Mouse (Mus musculus) hindbrain, embryonic 12.5 days (tissue): ENCODE measurements around the gene Tead4. TPM values are rescaled to one million over a fixed set of nuclear protein-coding genes. Genes with fewer than 3 reads are reported as not detected.
A peak's percentile ranks its signal among the peaks of the same experiment; 100 is the strongest.

Source experiments
- ATAC-seq: fragments of 200-750 bp; cut with Nextera tagmentation; 2 replicates; pipeline ENCODE4 v1.8.0; 2017; ENCODE audit warnings: moderate TSS enrichment; ENCODE audit not compliant: low FRiP score
- H3K27ac ChIP-seq: fragments of 300-500 bp; sonication (generic); 2 replicates; pipeline ENCODE4 v1.5.1; 2016; ENCODE audit warnings: mild to moderate bottlenecking
- H3K27me3 ChIP-seq: fragments of 300-500 bp; sonication (generic); 2 replicates; pipeline ENCODE4 v1.6.1; 2016; ENCODE audit warnings: mild to moderate bottlenecking
- H3K36me3 ChIP-seq: fragments of 300-500 bp; sonication (generic); 2 replicates; pipeline ENCODE4 v1.6.1; 2016; ENCODE audit warnings: mild to moderate bottlenecking
- H3K4me1 ChIP-seq: fragments of 300-500 bp; sonication (generic); 2 replicates; pipeline ENCODE4 v1.6.1; 2016
- H3K4me2 ChIP-seq: fragments of 300-500 bp; sonication (generic); replicated peaks from 2 replicates; pipeline ENCODE4 v1.6.1; 2016; ENCODE audit warnings: mild to moderate bottlenecking
- H3K4me3 ChIP-seq: fragments of 300-500 bp; sonication (generic); 2 replicates; pipeline ENCODE4 v1.5.1; 2016; ENCODE audit warnings: mild to moderate bottlenecking
- H3K9ac ChIP-seq: fragments of 300-500 bp; sonication (generic); 2 replicates; pipeline ENCODE4 v1.6.1; 2016; ENCODE audit warnings: mild to moderate bottlenecking, moderate library complexity
- H3K9me3 ChIP-seq: fragments of 300-500 bp; sonication (generic); replicated peaks from 2 replicates; pipeline ENCODE4 v1.6.1; 2016; ENCODE audit warnings: mild to moderate bottlenecking
- WGBS: fragments of 180-500 bp; shearing (Covaris S2); methylation state at CpG from one replicate; pipeline ENCODE4 v1.1.7; 2016; 5-methylcytosine and 5-hydroxymethylcytosine counted together
- polyA plus RNA-seq: library from polyadenylated mRNA; unstranded; fragments of >200 nt; fragmentation: Nextera tagmentation; extraction: Ambion mirVana; gene quantifications from 2 replicates; pipeline ENCODE4 v1.2.1, GENCODE M21; 2016

Tead4 gene
- polyA plus RNA-seq, 1 experiment from 2014 or later = 2.4 TPM

GRCm38 (mm10) chr6:128285792-128286430 is 14.7 kb downstream of the Tead4 start:
- ATAC-seq = peak; percentile 43; the same call in 1 of the 2 replicates
- Histone ChIP-seq H3K36me3 (no peaks in the 10 kb centered on the region), H3K4me3 (peak overlapping the region; percentile 15; the same call in 1 of the 2 replicates), H3K9ac (no peak overlapping the region), H3K27me3 (peaks cover 10% of the 10 kb centered on the region), H3K27ac (no peak overlapping the region), H3K4me2 (peak overlapping the region; percentile 45), H3K4me1 (peaks cover 9% of the 10 kb centered on the region), H3K9me3 (no peaks in the 10 kb centered on the region)
- WGBS = 13% methylated on average over 16 of the region's 16 CpGs

GRCm38 (mm10) chr6:128282126-128282525 is 18.5 kb downstream of the Tead4 start:
- Histone ChIP-seq H3K4me3 (no peak overlapping the region), H3K9ac (no peak overlapping the region), H3K36me3 (no peaks in the 10 kb centered on the region), H3K4me2 (no peak overlapping the region), H3K27ac (no peak overlapping the region), H3K9me3 (no peaks in the 10 kb centered on the region), H3K27me3 (peaks cover 10% of the 10 kb centered on the region), H3K4me1 (peaks cover 9% of the 10 kb centered on the region)
- WGBS = 3% methylated on average over 3 of the region's 3 CpGs
- ATAC-seq = peak; percentile 78

DNA sequence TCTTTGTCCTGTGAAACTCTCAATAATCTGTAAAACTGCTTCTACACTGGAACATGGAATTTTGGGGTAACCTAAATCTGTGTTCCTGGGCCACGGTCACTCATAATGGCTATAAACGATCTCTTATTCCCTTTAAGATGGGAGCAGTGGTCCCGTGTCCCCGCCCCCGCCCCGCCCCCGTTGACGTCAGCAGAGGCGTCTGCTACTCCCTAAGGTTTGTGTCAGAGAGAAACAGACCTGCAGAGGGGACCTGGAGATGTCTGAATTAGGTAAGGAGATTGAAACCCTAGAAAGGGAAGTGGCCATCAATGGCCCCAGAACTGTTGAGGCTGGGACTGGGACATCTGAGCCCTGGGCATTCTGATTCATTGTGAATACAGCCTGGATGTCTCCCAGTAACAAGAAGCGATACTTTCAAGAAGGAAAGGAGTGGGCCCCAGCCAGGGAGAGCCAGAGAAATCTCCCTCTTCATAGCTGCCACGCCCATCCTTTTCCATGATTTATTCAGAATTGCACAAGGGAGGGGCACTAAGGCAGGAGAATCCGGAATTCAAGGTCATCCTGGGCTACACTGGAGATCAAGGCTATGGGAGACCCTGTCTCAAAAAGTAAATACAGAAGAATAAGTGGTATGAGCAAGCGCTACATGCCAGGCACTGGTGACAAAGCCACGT is 20.0 kb downstream of the Tead4 start:
- no peak for ATAC-seq
- 0 out of 2 replicates have a peak, but pooled peaks cover 4% of the 10 kb centered on the region for H3K27me3 ChIP-seq
- no peak overlapping the region for H3K9ac ChIP-seq
- no peaks in the 10 kb centered on the region for H3K36me3 ChIP-seq
- peaks cover 2% of the 10 kb centered on the region for H3K4me1 ChIP-seq
- WGBS = 59% methylated on average over 14 of the region's 14 CpGs
- H3K9me3 ChIP-seq = no peaks in the 10 kb centered on the region
- H3K4me3 ChIP-seq = no peak overlapping the region
- no peak overlapping the region for H3K4me2 ChIP-seq
- no peak overlapping the region for H3K27ac ChIP-seq

- no peak overlapping the region for H3K4me3 ChIP-seq
- WGBS = 51% methylated on average over 5 of the region's 5 CpGs
Measured at GRCm38 (mm10) chr6:128279608-128280007, 21.0 kb downstream of the Tead4 start.

GRCm38 (mm10) chr6:128279099-128279498 is 21.5 kb downstream of the Tead4 start:
- H3K27me3 ChIP-seq = no peaks in the 10 kb centered on the region
- no peak overlapping the region for H3K4me2 ChIP-seq
- no peak overlapping the region for H3K27ac ChIP-seq
- no peak overlapping the region for H3K4me3 ChIP-seq
- no peak for ATAC-seq
- no peaks in the 10 kb centered on the region for H3K9me3 ChIP-seq
- 67% methylated on average over 4 of the region's 4 CpGs for WGBS
- H3K9ac ChIP-seq = no peak overlapping the region
- H3K36me3 ChIP-seq = no peaks in the 10 kb centered on the region
- H3K4me1 ChIP-seq = no peaks in the 10 kb centered on the region

More at GRCm38 (mm10) chr6:128279608-128280007, 21.0 kb downstream of the Tead4 start:
- Histone ChIP-seq H3K36me3 (no peaks in the 10 kb centered on the region), H3K4me1 (no peaks in the 10 kb centered on the region), H3K27ac (no peak overlapping the region; the same call in 1 of the 2 replicates), H3K9ac (no peak overlapping the region), H3K27me3 (no peaks in the 10 kb centered on the region), H3K4me2 (no peak overlapping the region), H3K9me3 (no peaks in the 10 kb centered on the region)
- no peak for ATAC-seq

GRCm38 (mm10) chr6:128277132-128278085 is 23.2 kb downstream of the Tead4 start:
- no peak overlapping the region for H3K27ac ChIP-seq
- no peak for ATAC-seq
- WGBS = 74% methylated on average over 11 of the region's 11 CpGs

DNA sequence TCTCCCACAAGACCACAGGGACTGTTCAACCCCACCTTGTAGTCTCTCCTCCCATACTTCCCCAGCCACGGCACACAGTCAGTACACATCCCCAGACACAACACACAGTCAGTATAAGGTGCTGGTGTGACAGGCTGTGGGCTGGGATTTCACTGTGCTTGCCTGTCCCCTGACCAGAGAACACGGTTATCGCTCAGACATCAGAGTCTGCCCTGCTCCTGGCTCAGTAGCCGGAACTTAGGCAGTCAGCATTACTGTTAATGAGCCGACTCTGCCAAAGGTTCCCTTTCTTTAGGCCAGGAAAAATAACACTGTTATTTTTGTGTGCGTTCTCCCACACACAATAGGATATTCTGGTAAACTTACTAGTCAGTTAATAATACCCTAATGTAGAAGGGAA is 24.3 kb downstream of the Tead4 start:
- no peak for ATAC-seq
- H3K4me2 ChIP-seq = no peak overlapping the region
- WGBS = 90% methylated on average over 6 of the region's 6 CpGs

More at GRCm38 (mm10) chr6:128277132-128278085, 23.2 kb downstream of the Tead4 start:
- H3K36me3 ChIP-seq = no peaks in the 10 kb centered on the region
- no peaks in the 10 kb centered on the region for H3K9me3 ChIP-seq
- H3K27me3 ChIP-seq = no peaks in the 10 kb centered on the region
- H3K4me1 ChIP-seq = no peaks in the 10 kb centered on the region
- no peak overlapping the region for H3K4me2 ChIP-seq
- no peak overlapping the region for H3K9ac ChIP-seq
- no peak overlapping the region for H3K4me3 ChIP-seq

GRCm38 (mm10) chr6:128275506-128276064 is 25.0 kb downstream of the Tead4 start:
- Histone ChIP-seq H3K4me3 (no peak overlapping the region), H3K4me2 (no peak overlapping the region), H3K4me1 (no peaks in the 10 kb centered on the region), H3K9me3 (no peaks in the 10 kb centered on the region), H3K9ac (no peak overlapping the region), H3K36me3 (no peaks in the 10 kb centered on the region), H3K27ac (no peak overlapping the region), H3K27me3 (no peaks in the 10 kb centered on the region)
- 83% methylated on average over 8 of the region's 8 CpGs for WGBS
- no peak for ATAC-seq

More for the DNA sequence above, 24.3 kb downstream of the Tead4 start:
- H3K9ac ChIP-seq = no peak overlapping the region
- H3K27ac ChIP-seq = no peak overlapping the region
- H3K9me3 ChIP-seq = no peaks in the 10 kb centered on the region
- H3K27me3 ChIP-seq = no peaks in the 10 kb centered on the region
- H3K4me1 ChIP-seq = no peaks in the 10 kb centered on the region
- no peak overlapping the region for H3K4me3 ChIP-seq
- no peaks in the 10 kb centered on the region for H3K36me3 ChIP-seq

DNA sequence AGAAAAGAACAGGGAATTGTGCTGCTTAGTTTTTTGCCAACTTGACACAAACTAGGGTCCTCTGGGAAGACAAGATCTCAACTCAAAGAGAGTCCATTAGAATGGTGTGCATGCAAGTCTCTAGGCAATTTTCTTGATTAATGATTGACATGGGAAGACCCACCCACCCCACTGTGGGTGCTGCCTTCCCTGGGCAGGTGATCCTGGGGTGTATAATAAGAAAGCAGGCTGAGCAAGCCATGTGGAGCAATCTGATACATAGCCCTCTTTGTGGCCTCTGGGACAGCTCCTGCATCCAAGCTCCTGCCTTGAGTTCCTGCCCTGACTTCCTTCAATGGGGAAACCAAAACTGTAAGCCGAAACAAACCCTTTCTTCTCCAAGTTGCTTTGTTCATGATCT is 27.1 kb downstream of the Tead4 start:
- Histone ChIP-seq H3K27me3 (no peaks in the 10 kb centered on the region), H3K9ac (no peak overlapping the region), H3K4me1 (no peaks in the 10 kb centered on the region), H3K9me3 (no peaks in the 10 kb centered on the region), H3K27ac (no peak overlapping the region), H3K36me3 (no peaks in the 10 kb centered on the region), H3K4me3 (no peak overlapping the region), H3K4me2 (no peak overlapping the region)
- no peak for ATAC-seq
- 80% methylated on average over 1 of the region's 1 CpGs for WGBS

- ATAC-seq = no peak
- no peak overlapping the region for H3K27ac ChIP-seq
- 97% methylated on average over 17 of the region's 17 CpGs for WGBS
- no peaks in the 10 kb centered on the region for H3K27me3 ChIP-seq
- H3K4me3 ChIP-seq = no peak overlapping the region
- no peaks in the 10 kb centered on the region for H3K36me3 ChIP-seq
- no peaks in the 10 kb centered on the region for H3K9me3 ChIP-seq
- no peak overlapping the region for H3K9ac ChIP-seq
- no peak overlapping the region for H3K4me2 ChIP-seq
- no peaks in the 10 kb centered on the region for H3K4me1 ChIP-seq
Measured at GRCm38 (mm10) chr6:128272754-128273153, 27.9 kb downstream of the Tead4 start.

- H3K4me1 ChIP-seq = no peaks in the 10 kb centered on the region
- no peak overlapping the region for H3K4me2 ChIP-seq
- no peak for ATAC-seq
- no peaks in the 10 kb centered on the region for H3K27me3 ChIP-seq
- no peak overlapping the region for H3K27ac ChIP-seq
- H3K36me3 ChIP-seq = no peaks in the 10 kb centered on the region
- H3K9me3 ChIP-seq = no peaks in the 10 kb centered on the region
- no peak overlapping the region for H3K9ac ChIP-seq
- H3K4me3 ChIP-seq = no peak overlapping the region
- 82% methylated on average over 4 of the region's 4 CpGs for WGBS
Measured at GRCm38 (mm10) chr6:128269850-128270249, 30.8 kb downstream of the Tead4 start.
